Mouse (Mus musculus) embryonic stem cell, embryonic (primary cell): Measurements from ENCODE around the gene Arid1a.

Experiments
- CTCF ChIA-PET, 4 experiments: fragments of 300-600 bp in 2 of 4; fragments of 350-600 bp in 2 of 4; sonication (Branson Sonifier 250); formaldehyde crosslinking; loops; one replicate each; lab custom pipeline; 2022; ENCODE audit warnings: inconsistent platforms in 2 of 4; lab: Charles Lee
- POLR2A ChIA-PET, 4 experiments: fragments of 300-600 bp in 2 of 4; fragments of 350-600 bp in 2 of 4; sonication (Branson Sonifier 250); formaldehyde crosslinking; loops; one replicate each; lab custom pipeline; 2022; ENCODE audit warnings: antibody characterized with exemption in 4 of 4, inconsistent platforms in 1 of 4; lab: Charles Lee

Arid1a gene

GRCm38 (mm10) chr4:133752449-133753374, 3.9 kb downstream of the Arid1a start:
- CTCF ChIA-PET: interaction anchor here in 3 of 4 experiments (0.6 to 1.1 kb wide), 3 partner anchors 61 to 147 kb away, joined by 3 to 5 read pairs (median 4); no protein-coding TSS in a partner anchor
- POLR2A ChIA-PET: interaction anchor here (0.6 to 13.8 kb wide), 42 partner anchors 8 to 1953 kb away, joined by 3 to 148 read pairs (median 4); partner anchors contain the start of gene Wdtc1 (in 1 of the 4)

- ChIA-PET CTCF (interaction anchor here in 3 of 4 experiments (0.6 to 1.3 kb wide), 6 partner anchors 62 to 1022 kb away, joined by 3 to 5 read pairs (median 4); partner anchors contain the start of gene Zdhhc18 (in 1 of the 3)), POLR2A (interaction anchor here (0.5 to 13.8 kb wide), 58 partner anchors 7 to 1952 kb away, joined by 3 to 148 read pairs (median 4); partner anchors contain the start of gene Wdtc1 (in 1 of the 4))
Measured at GRCm38 (mm10) chr4:133751521-133752448, 4.8 kb downstream of the Arid1a start.

- CTCF ChIA-PET: interaction anchor here in 2 of 4 experiments (0.6 to 0.8 kb wide), 3 partner anchors 22 to 71 kb away, joined by 3 read pairs; no protein-coding TSS in a partner anchor
- POLR2A ChIA-PET: interaction anchor here (0.6 to 13.8 kb wide), 19 partner anchors 4 to 728 kb away, joined by 3 to 148 read pairs (median 9); partner anchors contain the start of gene Arid1a (in 1 of the 4)
Measured at GRCm38 (mm10) chr4:133750184-133750775, 6.3 kb downstream of the Arid1a start.

GRCm38 (mm10) chr4:133735282-133735681, 21.3 kb downstream of the Arid1a start:
- CTCF ChIA-PET: interaction anchor here in 1 of 4 experiments (0.6 kb wide), 1 partner anchor 715 kb away, joined by 4 read pairs; no protein-coding TSS in a partner anchor
- POLR2A ChIA-PET: interaction anchor here in 3 of 4 experiments (0.5 to 16.6 kb wide), 19 partner anchors 9 to 382 kb away, joined by 3 to 254 read pairs (median 4); partner anchors contain the start of genes Arid1a (in 1 of the 3) and Wdtc1 (in 1 of the 3)

- POLR2A ChIA-PET: interaction anchor here (0.5 to 16.6 kb wide), 62 partner anchors 9 to 237 kb away, joined by 3 to 254 read pairs (median 4); partner anchors contain the start of genes Arid1a (in 2 of the 4), Pigv (in 2 of the 4), Gpatch3 (in 1 of the 4) and Nudc (in 1 of the 4)
- CTCF ChIA-PET: interaction anchor here in 3 of 4 experiments (0.6 to 1.8 kb wide), 4 partner anchors 16 to 457 kb away, joined by 3 to 5 read pairs (median 4); partner anchors contain the start of gene Cep85 (in 1 of the 3)
Measured at GRCm38 (mm10) chr4:133730122-133730521, 26.4 kb downstream of the Arid1a start.

GRCm38 (mm10) chr4:133729541-133730093, 27.0 kb downstream of the Arid1a start:
- CTCF ChIA-PET: interaction anchor here in 3 of 4 experiments (0.5 to 1.8 kb wide), 5 partner anchors 16 to 457 kb away, joined by 3 to 5 read pairs (median 4); partner anchors contain the start of gene Cep85 (in 1 of the 3)
- POLR2A ChIA-PET: interaction anchor here (0.5 to 16.6 kb wide), 63 partner anchors 8 to 237 kb away, joined by 3 to 254 read pairs (median 4); partner anchors contain the start of genes Arid1a (in 2 of the 4), Pigv (in 2 of the 4), Gpatch3 (in 1 of the 4) and Nudc (in 1 of the 4)

GRCm38 (mm10) chr4:133729007-133729406, 27.6 kb downstream of the Arid1a start:
- ChIA-PET CTCF (interaction anchor here in 2 of 4 experiments (1.7 to 1.8 kb wide), 2 partner anchors 17 to 87 kb away, joined by 5 read pairs; no protein-coding TSS in a partner anchor), POLR2A (interaction anchor here in 3 of 4 experiments (0.9 to 16.6 kb wide), 43 partner anchors 8 to 183 kb away, joined by 3 to 254 read pairs (median 5); partner anchors contain the start of genes Arid1a (in 2 of the 3), Gpatch3 (in 1 of the 3), Nudc (in 1 of the 3) and Pigv (in 1 of the 3))

- ChIA-PET POLR2A (interaction anchor here in 2 of 4 experiments (0.6 to 16.6 kb wide), 15 partner anchors 12 to 126 kb away, joined by 3 to 254 read pairs (median 3); partner anchors contain the start of genes Arid1a (in 1 of the 2) and Sfn (in 1 of the 2)), CTCF (interaction anchor here in 1 of 4 experiments (1.0 kb wide), 1 partner anchor 21 kb away, joined by 3 read pairs; no protein-coding TSS in a partner anchor)
Measured at GRCm38 (mm10) chr4:133728256-133728655, 28.3 kb downstream of the Arid1a start.

- ChIA-PET POLR2A (interaction anchor here (1.0 to 16.6 kb wide), 17 partner anchors 9 to 129 kb away, joined by 3 to 254 read pairs (median 4); partner anchors contain the start of gene Arid1a (in 1 of the 4)), CTCF (interaction anchor here in 2 of 4 experiments (1.0 to 1.3 kb wide), 2 partner anchors 23 to 75 kb away, joined by 3 read pairs; no protein-coding TSS in a partner anchor)
Measured at GRCm38 (mm10) chr4:133725706-133726105, 30.9 kb downstream of the Arid1a start.

- ChIA-PET CTCF (no interaction called here), POLR2A (interaction anchor here in 2 of 4 experiments (0.5 to 16.6 kb wide), 7 partner anchors 14 to 574 kb away, joined by 3 to 254 read pairs (median 3); partner anchors contain the start of gene Pigv (in 1 of the 2))
Measured at GRCm38 (mm10) chr4:133719791-133720190, 36.8 kb downstream of the Arid1a start.

GRCm38 (mm10) chr4:133712755-133713154, 43.8 kb downstream of the Arid1a start:
- CTCF ChIA-PET: no interaction called here
- POLR2A ChIA-PET: interaction anchor here in 2 of 4 experiments (0.5 to 1.6 kb wide), 10 partner anchors 8 to 1200 kb away, joined by 3 to 6 read pairs (median 3); no protein-coding TSS in a partner anchor

GRCm38 (mm10) chr4:133711307-133712076, 45.1 kb downstream of the Arid1a start:
- POLR2A ChIA-PET: interaction anchor here in 1 of 4 experiments (1.5 kb wide), 1 partner anchor 10 kb away, joined by 3 read pairs; no protein-coding TSS in a partner anchor
- CTCF ChIA-PET: interaction anchor here in 1 of 4 experiments (0.6 kb wide), 1 partner anchor 63 kb away, joined by 5 read pairs; no protein-coding TSS in a partner anchor

- ChIA-PET POLR2A (interaction anchor here in 3 of 4 experiments (0.5 to 1.5 kb wide), 6 partner anchors 11 to 566 kb away, joined by 3 to 5 read pairs (median 3); no protein-coding TSS in a partner anchor), CTCF (no interaction called here)
Measured at GRCm38 (mm10) chr4:133709395-133709794, 47.2 kb downstream of the Arid1a start.

GRCm38 (mm10) chr4:133707464-133707863, 49.1 kb downstream of the Arid1a start:
- ChIA-PET POLR2A (interaction anchor here in 2 of 4 experiments (0.6 to 3.4 kb wide), 11 partner anchors 13 to 109 kb away, joined by 3 to 9 read pairs (median 4); partner anchors contain the start of gene Pigv (in 1 of the 2)), CTCF (interaction anchor here in 1 of 4 experiments (0.7 kb wide), 1 partner anchor 10 kb away, joined by 3 read pairs; no protein-coding TSS in a partner anchor)
